Mouse (Mus musculus) Patski (cell line): ENCODE data around the gene Gp1ba. TPM values are rescaled to one million over a fixed set of nuclear protein-coding genes. Genes with fewer than 3 reads are reported as not detected.
A peak's percentile ranks its signal among the peaks of the same experiment; 100 is the strongest.

Source experiments
- ATAC-seq: fragments of 100-300 bp; one replicate; pipeline ENCODE4 v1.8.0; 2021
- CTCF ChIA-PET: fragments of 350-600 bp; sonication (Branson Sonifier 250); formaldehyde crosslinking; loops from one replicate; lab custom pipeline; 2022; ENCODE audit warnings: inconsistent platforms; lab: Charles Lee
- POLR2A ChIA-PET: fragments of 350-600 bp; sonication (Branson Sonifier 250); formaldehyde crosslinking; loops from one replicate; lab custom pipeline; 2022; ENCODE audit warnings: antibody characterized with exemption, inconsistent platforms; lab: Charles Lee
- DNase-seq: peaks from one replicate; pipeline ENCODE4 v3.0.0-alpha.2; 2011; ENCODE audit warnings: low read depth, low spot score
- H3K27me3 ChIP-seq: fragments of 371-371 bp; one replicate; pipeline ENCODE4 v1.5.1; 2021
- CTCF ChIP-seq: fragments of 100-300 bp; IDR thresholded peaks from one replicate; pipeline ENCODE4 v1.5.1; 2021
- in situ Hi-C: fragments of 300-500 bp; cut with MboI; formaldehyde crosslinking; loops from 3 replicates; pipeline ENCODE4 v1.11.1; 2018; ENCODE audit warnings: low pct_unique_long_range_greater_than_20kb, mixed read lengths
- polyA plus RNA-seq: library from polyadenylated mRNA; unstranded; gene quantifications from one replicate; pipeline ENCODE4 v1.2.3, GENCODE M21; 2021

Gp1ba gene
- polyA plus RNA-seq, 1 experiment from 2014 or later, result 0.39 TPM

DNA sequence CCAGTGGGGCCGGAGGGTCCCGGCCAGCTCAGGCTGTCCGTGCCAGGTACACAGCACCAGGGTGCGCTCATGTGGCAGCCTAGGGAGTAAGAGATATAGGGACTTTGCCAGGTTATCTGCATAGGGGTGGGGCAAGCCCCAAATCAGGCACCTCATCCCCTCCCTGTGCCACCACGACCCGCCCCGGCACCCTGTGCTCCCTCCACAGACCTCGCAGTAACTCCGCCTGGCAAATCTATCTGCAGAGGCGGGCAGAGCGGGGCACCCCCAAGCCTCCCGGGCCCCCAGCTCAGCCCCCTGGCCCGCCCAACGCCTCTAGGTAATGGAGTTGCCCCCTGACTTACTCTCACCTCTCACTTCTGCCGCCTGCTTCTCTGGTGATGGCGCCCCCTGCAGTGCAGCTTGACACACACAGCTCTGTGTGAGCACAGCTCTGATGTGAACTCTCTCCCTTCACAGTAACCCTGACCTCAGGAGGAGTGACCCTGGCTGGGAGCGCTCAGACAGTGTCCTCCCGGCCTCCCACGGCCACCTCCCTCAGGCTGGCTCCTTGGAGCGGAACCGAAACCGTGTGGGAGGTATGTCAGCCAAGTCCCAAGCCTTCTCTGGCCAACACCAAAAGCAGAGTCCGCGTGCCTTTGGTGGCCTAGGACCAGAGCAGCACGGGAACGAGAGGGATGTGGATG lies 30.4 kb upstream of the Gp1ba start:
- ChIA-PET POLR2A (no interaction called here), CTCF (interaction anchor here (1.1 kb wide), 1 partner anchor 10 kb away, joined by 4 read pairs; no protein-coding TSS in a partner anchor)
- DNase-seq (no peak), ATAC-seq (no peak)
- in situ Hi-C loops, result loop anchor here (5.0 kb wide), 1 partner anchor 91 kb away; the partner anchor contains the start of gene Gltpd2
- H3K27me3 ChIP-seq, result no peaks in the 10 kb centered on the region
- TF ChIP-seq CTCF, result no peak

DNA sequence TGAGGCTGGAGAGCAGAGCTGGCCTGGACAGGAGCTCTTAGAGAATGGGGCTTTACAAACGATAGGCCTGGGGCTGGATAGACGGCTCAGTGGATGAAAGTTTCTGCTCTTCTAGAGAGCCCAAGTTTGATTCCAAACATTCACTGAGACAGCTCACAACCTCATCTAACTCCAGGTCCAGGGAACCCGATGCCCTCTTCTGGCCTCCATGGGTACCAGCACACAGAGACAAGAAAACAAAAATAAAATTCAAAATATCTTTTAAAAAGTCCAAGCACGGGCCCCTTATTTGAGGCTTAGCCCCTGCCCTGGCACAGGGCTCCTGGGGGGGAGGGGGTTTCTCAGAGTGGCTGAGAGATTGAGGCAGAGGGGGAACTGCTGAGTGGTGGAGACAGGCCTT lies 28.2 kb upstream of the Gp1ba start:
- in situ Hi-C loops, result no loop called here
- ChIA-PET POLR2A (interaction anchor here (1.0 kb wide), 1 partner anchor 91 kb away, joined by 3 read pairs; no protein-coding TSS in a partner anchor), CTCF (no interaction called here)
- no peak for DNase-seq
- H3K27me3 ChIP-seq, result no peaks in the 10 kb centered on the region
- ATAC-seq, result no peak
- no peak for TF ChIP-seq CTCF

DNA sequence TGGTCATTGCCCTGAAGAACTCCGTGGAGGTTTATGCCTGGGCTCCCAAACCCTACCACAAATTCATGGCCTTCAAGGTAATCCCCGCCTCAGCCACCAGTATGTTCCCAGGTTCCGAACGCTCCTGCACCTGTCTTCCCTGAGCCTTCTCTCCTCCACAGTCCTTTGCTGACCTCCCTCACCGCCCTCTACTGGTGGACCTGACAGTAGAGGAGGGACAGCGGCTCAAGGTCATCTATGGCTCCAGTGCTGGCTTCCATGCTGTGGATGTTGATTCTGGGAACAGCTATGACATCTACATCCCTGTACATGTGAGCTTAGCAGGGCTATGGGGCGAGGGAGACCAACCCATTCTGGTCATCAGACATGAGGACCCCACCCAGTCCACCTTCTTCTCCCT lies 26.4 kb upstream of the Gp1ba start:
- TF ChIP-seq CTCF, result no peak
- no peak for ATAC-seq
- no peaks in the 10 kb centered on the region for H3K27me3 ChIP-seq
- DNase-seq, result no peak
- ChIA-PET CTCF (interaction anchor here (1.2 kb wide), 1 partner anchor 51 kb away, joined by 3 read pairs; no protein-coding TSS in a partner anchor), POLR2A (no interaction called here)
- in situ Hi-C loops, result no loop called here

DNA sequence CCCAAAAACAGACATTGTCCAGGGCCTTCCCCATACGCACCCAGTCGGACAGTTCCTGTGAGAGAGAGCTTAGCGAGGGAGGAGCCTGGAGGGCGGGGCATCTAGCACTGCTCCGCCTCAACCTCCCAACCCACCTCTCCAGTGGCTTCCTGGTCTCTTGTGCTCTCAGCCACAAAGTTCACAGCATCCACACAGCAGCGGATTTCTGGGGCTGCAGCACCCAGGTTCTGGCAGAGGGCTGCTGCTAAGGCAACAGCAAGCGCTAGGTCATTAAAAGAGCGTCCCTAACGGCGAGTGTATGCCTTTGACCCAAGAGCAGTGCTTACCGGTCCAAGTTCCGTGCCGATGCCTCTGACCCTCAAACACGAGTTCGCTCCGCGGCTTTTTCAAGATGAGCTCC lies 23.8 kb upstream of the Gp1ba start:
- DNase-seq (no peak), ATAC-seq (no peak)
- TF ChIP-seq CTCF, result no peak
- POLR2A ChIA-PET, result interaction anchor here (1.0 kb wide), 1 partner anchor 69 kb away, joined by 3 read pairs; no protein-coding TSS in a partner anchor
- CTCF ChIA-PET, result no interaction called here
- no peaks in the 10 kb centered on the region for H3K27me3 ChIP-seq
- in situ Hi-C loops, result no loop called here

DNA sequence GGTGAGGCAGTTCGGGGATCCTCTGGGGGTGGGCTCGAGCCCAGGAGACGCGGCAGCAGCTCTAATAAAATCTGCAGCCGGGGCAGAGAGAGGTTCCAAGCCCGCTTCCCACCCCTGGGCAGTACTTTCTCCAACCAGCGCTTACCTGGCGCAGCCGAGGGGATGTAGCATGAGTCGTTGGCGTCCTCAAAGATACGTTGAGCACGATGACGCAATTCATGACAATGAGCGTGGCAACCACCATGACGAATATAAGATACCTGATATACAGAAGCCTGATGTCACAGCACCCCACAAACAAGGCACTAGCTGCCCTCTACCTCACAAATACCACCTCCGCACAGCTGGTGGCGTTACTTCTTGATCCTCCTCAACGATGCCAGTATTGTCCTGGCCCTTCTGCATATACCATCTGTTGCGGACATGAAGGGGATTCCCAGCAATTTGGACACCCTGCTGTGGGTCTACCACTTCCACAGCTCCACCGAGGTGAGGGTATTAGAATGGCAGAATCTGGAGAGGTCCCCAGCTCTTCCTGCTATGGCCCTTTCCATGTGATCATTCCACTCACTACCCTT lies 23.3 kb upstream of the Gp1ba start, which contains the start of gene 4930544D05Rik:
Gene 4930544D05Rik, plus strand, starts transcription at position 333 of the 578 bp plus-strand sequence.
- ATAC-seq, result no peak
- POLR2A ChIA-PET, result interaction anchor here (1.0 kb wide), 1 partner anchor 70 kb away, joined by 3 read pairs; no protein-coding TSS in a partner anchor
- CTCF ChIA-PET, result no interaction called here
- DNase-seq, result no peak
- no peaks in the 10 kb centered on the region for H3K27me3 ChIP-seq
- in situ Hi-C loops, result no loop called here
- no peak for TF ChIP-seq CTCF

DNA sequence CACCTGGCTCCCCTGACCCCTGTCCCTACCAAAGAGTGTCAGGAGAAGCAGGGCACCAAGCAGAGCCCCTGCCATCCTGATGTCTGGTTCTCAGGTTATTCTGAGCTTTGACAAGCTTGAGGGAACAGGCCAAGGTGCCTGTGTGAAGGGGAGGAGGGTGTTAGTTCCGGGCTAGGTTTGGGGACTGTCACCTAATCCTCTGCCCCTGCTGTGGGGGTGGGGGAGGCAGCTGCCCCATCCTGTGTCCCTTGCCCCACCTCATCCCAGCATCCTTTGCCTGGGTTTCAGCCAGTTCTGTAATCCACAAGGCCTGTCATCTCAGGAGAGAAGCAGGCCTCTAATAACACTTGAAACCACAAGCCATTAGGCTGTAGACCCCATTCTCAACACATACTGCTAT lies 19.8 kb upstream of the Gp1ba start, which contains the start of gene Chrne:
Gene Chrne, minus strand, starts transcription at position 116 of the 400 bp plus-strand sequence.
- ATAC-seq (no peak), DNase-seq (no peak)
- ChIA-PET CTCF (no interaction called here), POLR2A (no interaction called here)
- TF ChIP-seq CTCF, result no peak
- H3K27me3 ChIP-seq, result no peaks in the 10 kb centered on the region
- in situ Hi-C loops, result no loop called here

DNA sequence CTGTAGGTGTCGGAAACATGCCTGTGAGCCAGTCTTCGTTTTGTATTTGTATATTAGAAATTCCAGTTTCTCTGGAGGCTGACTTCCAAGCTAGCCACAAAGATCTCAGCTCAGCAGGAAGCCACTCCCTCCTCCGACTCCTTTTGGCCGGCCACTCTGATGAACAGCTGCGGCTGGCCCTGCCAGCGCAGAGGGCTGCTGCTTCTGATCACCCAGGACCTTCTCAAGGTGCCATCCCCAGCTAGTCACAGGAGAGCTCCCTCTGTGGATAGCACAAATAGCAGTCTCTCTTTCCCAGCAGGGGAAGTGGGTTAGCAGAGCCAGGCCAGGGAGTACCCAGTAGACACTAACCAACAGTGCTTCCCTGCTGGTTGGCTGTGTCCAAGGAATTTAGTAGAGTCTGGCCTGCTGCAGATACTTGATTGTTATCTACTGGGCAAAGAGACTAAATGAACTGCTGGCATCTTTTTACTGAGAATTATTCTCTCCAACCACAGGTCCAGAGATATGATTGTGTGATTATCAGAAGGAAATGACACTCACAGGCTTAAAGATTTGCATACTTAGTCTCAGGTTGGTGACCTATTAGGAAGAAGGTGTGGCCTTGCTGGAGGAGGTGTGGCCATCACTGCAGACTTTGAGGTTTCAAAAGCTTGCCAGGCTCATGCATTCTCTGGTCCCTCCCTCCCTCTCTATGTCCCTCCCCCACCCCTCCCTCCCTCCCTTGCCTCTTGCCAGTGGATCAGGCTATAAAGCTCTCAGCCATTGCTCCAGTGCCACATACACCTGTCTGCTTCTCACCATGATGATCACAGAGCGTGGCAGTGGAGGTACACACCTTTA lies 16.7 kb upstream of the Gp1ba start:
- DNase-seq, result no peak

DNA sequence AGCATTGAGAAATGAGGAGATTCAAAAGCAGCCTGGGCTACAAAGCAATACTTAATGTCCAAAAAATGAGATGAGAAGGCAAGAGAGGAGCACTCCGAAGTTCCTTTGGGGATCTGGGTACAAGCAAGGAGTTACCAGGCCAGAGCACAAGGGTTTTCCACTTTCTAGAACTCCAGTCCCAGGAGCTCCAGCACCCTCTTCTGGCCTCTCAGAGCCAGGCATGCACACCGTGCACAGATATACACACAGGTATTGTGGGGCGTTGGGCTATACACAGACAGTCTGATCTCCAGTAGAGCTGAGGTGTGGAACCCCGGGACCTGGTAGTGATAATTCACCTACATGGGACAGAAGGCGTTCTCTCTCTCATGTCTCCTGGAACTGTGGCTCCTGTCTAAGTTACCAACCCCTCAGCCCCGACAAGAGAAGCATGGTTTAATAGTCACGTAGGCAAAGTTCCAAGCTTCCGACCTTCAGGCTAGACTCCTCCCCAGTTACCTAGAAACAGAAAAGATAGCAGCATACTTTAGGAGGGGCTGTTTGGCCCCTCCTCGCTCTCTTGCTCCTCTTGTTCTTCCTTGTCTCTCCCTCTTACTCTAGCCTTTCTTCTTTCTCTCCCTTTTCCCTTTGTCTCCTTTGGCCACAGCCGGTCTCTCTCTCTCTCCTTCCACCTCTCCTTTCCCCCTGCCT lies 15.7 kb upstream of the Gp1ba start:
- no peak for ATAC-seq
- no peak for DNase-seq
- ChIA-PET POLR2A (interaction anchor here (1.1 kb wide), 1 partner anchor 22 kb away, joined by 3 read pairs; no protein-coding TSS in a partner anchor), CTCF (interaction anchor here (1.0 kb wide), 1 partner anchor 8 kb away, joined by 3 read pairs; no protein-coding TSS in a partner anchor)
- H3K27me3 ChIP-seq, result no peaks in the 10 kb centered on the region
- no peak for TF ChIP-seq CTCF
- in situ Hi-C loops, result loop anchor here (5.0 kb wide), 1 partner anchor 206 kb away; no protein-coding TSS in a partner anchor

More for the DNA sequence above, 16.7 kb upstream of the Gp1ba start:
- peak; percentile 26 for ATAC-seq
- no peaks in the 10 kb centered on the region for H3K27me3 ChIP-seq
- POLR2A ChIA-PET, result interaction anchor here (1.1 kb wide), 1 partner anchor 21 kb away, joined by 3 read pairs; no protein-coding TSS in a partner anchor
- in situ Hi-C loops, result loop anchor here (5.0 kb wide), 1 partner anchor 205 kb away; no protein-coding TSS in a partner anchor
- no peak for TF ChIP-seq CTCF
- CTCF ChIA-PET, result interaction anchor here (1.0 to 1.4 kb wide), 2 partner anchors 9 to 105 kb away, joined by 3 to 4 read pairs; no protein-coding TSS in a partner anchor

DNA sequence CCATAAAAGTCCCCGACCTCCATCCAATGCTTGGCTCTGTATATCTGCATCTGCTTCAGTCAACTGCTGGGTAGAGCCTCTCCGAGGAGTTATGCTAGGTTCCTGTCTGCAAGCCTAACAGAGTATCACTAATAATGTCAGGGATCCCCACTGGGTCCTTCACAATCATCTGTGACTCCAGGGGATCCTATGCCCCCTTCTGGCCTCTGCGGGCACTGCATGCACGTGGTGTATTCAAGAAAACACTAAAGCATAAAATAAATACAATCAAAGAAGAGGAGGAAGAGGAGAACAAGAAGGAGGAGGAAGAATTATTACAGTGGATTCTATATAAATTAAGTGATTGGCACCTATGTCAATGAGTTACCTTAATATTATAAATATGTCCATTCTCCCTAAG lies 13.4 kb upstream of the Gp1ba start:
- POLR2A ChIA-PET, result interaction anchor here (1.1 kb wide), 1 partner anchor 44 kb away, joined by 3 read pairs; the partner anchor contains the start of gene Spag7
- in situ Hi-C loops, result no loop called here

More for the DNA sequence above, 13.4 kb upstream of the Gp1ba start:
- CTCF ChIA-PET, result interaction anchor here (0.6 to 2.3 kb wide), 3 partner anchors 9 to 108 kb away, joined by 3 to 6 read pairs (median 6); no protein-coding TSS in a partner anchor
- H3K27me3 ChIP-seq, result no peaks in the 10 kb centered on the region
- DNase-seq, result no peak
- TF ChIP-seq CTCF, result peak; percentile 76
- no peak for ATAC-seq
